Mouse (Mus musculus) granulocyte monocyte progenitor cell, adult 5-6 weeks (primary cell): ENCODE results near the gene Ints5. TPM values are rescaled to one million over a fixed set of nuclear protein-coding genes. Genes with fewer than 3 reads are reported as not detected.
"Not testable (repeated sequence)": the region's sequence is repeated elsewhere in the genome, so short reads cannot be mapped to it uniquely, and the experiment has no call there.

Source experiments
- ATAC-seq: replicated peaks from 2 replicates; pipeline ENCODE4 v1.8.0; 2016; ENCODE audit warnings: mild to moderate bottlenecking, moderate TSS enrichment, inconsistent platforms; ENCODE audit not compliant: poor library complexity, severe bottlenecking
- total RNA-seq, 2 experiments: library from RNA; stranded (forward) in 1 of 2; stranded (reverse) in 1 of 2; fragments of 200-712, 200-1000 nt in 1 of 2; fragments of >200 nt in 1 of 2; fragmentation: Nextera tagmentation in 1 of 2; gene quantifications; 2 replicates each; pipeline ENCODE4 v1.2.3; 2014 to 2017

The Ints5 gene
- total RNA-seq (2014; fragmentation: Nextera tagmentation), result 23.7 and 30.3 TPM in 2 replicates
- 11.6 and 13.5 TPM in 2 replicates for total RNA-seq (2017)

- peak; percentile 67 for ATAC-seq
Observed at GRCm38 (mm10) chr19:8892829-8893766, at the start of gene Ints5. Ints5 (plus strand) TSS chr19:8893005.

GRCm38 (mm10) chr19:8844371-8845129, 48.3 kb upstream of the Ints5 start:
- peak; percentile 61 for ATAC-seq

- ATAC-seq, result no peak
Observed at GRCm38 (mm10) chr19:8848356-8848755, 44.4 kb upstream of the Ints5 start.

GRCm38 (mm10) chr19:8850402-8850901, 42.4 kb upstream of the Ints5 start, which contains the start of gene Lrrn4cl:
Lrrn4cl (plus strand) TSS chr19:8850768.
- peak; percentile 17; the same call in 1 of the 2 replicates for ATAC-seq

GRCm38 (mm10) chr19:8851639-8852038, 41.2 kb upstream of the Ints5 start:
- peak; percentile 27; the same call in 1 of the 2 replicates for ATAC-seq

- no peak for ATAC-seq
Observed at GRCm38 (mm10) chr19:8852236-8852928, 40.4 kb upstream of the Ints5 start.

GRCm38 (mm10) chr19:8853117-8853516, 39.7 kb upstream of the Ints5 start:
- ATAC-seq, result no peak

DNA sequence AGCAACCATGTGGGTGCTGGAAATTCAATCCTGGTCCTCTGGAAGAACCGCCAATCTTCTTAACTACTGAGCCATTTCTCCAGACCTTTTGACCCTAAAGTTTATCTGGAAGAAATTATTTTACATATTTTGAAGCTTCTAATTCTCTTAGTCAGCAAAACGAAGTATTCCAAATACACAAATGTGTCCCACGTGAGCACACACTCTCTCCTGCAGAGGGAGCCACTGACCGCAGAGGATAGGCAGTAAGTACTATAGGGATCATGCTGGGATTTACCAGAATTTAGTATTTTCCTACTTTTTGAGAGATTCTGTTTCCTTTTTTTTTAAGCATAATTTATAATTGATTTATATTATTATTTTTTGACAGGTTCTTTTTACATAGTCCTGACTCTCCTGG, 35.1 kb upstream of the Ints5 start:
- peak; percentile 79 for ATAC-seq

DNA sequence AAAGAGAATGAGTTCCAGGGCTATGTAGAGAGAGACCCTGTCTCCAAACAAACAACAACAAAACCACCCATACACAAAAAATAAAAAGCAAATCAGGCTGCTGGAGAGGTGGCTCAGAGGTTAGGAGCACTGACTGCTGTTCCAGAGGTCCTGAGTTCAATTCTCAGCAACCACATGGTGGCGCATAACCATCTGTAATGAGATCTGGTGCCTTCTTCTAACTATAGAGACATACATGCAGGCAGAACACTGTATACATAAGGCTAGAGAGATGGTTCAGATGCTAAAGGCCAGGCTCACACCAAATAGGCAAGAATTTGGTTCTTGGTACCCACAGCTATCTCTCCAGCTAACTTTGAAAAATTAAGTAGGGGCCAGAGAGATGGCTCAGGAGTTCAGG, 33.8 kb upstream of the Ints5 start:
- ATAC-seq, result no peak

- no peak for ATAC-seq
Observed at GRCm38 (mm10) chr19:8864265-8864664, 28.5 kb upstream of the Ints5 start.

GRCm38 (mm10) chr19:8870381-8870780, 22.4 kb upstream of the Ints5 start:
- ATAC-seq, result not testable (repeated sequence)

DNA sequence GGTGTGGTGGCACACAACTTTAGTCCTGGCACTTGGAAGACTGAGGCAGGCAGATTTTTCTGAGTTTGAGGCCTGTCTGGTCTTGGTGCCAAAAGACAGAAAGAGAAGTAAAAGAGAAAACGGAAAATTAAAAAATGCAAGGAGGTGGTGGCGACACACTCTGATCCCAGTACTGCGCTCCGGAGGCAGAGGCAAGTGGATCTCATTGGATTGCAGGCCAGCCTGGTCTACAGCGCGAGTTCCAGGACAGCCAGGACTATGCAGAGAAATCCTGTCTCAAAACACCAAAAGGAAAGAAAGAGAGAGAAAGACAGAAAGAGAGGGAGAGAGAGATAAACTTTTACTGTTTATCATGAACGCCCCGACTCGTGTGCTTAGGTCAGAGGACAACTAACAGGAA, 22.0 kb upstream of the Ints5 start:
- ATAC-seq, result 0 out of 2 replicates have a peak, but pooled peaks have one; percentile 19

GRCm38 (mm10) chr19:8871267-8872186, 21.3 kb upstream of the Ints5 start, which contains the start of gene Ubxn1:
Ubxn1 (plus strand) TSS chr19:8871496.
- ATAC-seq, result peak; percentile 99

- no peak for ATAC-seq
Observed at GRCm38 (mm10) chr19:8872266-8872840, 20.5 kb upstream of the Ints5 start.

- ATAC-seq, result no peak
Observed at GRCm38 (mm10) chr19:8875031-8875430, 17.8 kb upstream of the Ints5 start.

GRCm38 (mm10) chr19:8880311-8881033, 12.3 kb upstream of the Ints5 start, which contains the start of gene Uqcc3:
Uqcc3 (minus strand) TSS chr19:8880923.
- peak; percentile 94 for ATAC-seq

GRCm38 (mm10) chr19:8881034-8881392, 11.8 kb upstream of the Ints5 start:
- ATAC-seq, result peak; percentile 6; the same call in 1 of the 2 replicates

DNA sequence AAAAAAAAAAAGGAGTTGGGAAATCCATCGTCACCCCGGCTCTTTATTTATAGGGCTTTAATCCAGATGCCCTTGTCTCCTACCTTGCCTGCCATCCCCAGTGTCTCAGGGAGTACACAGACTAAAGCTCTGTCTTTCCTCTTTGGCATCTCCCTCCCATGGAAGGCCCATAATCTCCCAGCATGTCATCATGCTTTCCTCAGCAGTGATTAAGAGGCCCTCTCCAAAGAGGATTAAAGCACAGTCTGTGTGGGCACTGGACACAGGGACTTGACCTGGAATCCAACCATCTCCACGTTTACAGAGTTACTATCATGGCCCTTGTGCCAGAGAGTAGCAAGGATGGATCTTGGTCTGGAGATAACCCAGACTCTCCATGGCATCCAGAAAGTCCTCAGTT, 9.2 kb upstream of the Ints5 start, which contains the start of the genes Lbhd1 and Gm49403:
Gene Lbhd1, plus strand, starts transcription at position 117 of the 400 bp plus-strand sequence.
Gene Gm49403, plus strand, starts transcription at position 315 of the 400 bp plus-strand sequence.
- no peak for ATAC-seq
